ENCODE assay signal across 8 mouse cellular contexts in the genomic region with DNA sequence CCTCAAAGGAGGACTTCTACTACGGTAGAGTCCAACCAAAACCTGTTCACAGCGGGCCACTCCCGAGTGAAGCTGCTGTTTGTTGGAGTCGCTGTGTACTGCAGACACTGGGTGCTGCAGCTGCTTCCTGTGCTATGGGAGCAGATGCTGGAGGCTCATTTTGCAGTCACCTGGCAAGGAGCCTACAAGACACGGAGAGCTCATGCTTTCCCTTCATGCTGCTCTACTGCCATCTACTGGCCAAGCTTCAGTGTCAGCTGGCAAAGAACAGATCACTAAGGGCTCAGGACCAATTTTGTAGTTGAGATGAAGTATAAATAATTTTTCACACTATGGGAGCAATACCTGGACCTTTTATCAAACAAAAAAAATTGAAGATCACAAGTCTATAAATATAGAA. TPM values are rescaled to one million over a fixed set of nuclear protein-coding genes. Genes with fewer than 3 reads are reported as not detected.
DNase-seq lines count a peak whose midpoint lies in the region; ATAC-seq and TF ChIP-seq lines count a peak whose summit lies in the region.
"Not testable (repeated sequence)": the region's sequence is repeated elsewhere in the genome, so short reads cannot be mapped to it uniquely, and the experiment has no call there.

No protein-coding gene starts in this region.

- peak; percentile 82 for ATAC-seq in erythroblast, adult 5-6 weeks (replicated peaks; ENCODE audit: low FRiP score, poor library complexity, severe bottlenecking)
- ATAC-seq in heart, embryonic 11.5 days (replicated peaks; ENCODE audit: insufficient number of reproducible peaks, low FRiP score, low TSS enrichment) = 0 out of 2 replicates have a peak, but pooled peaks have one; percentile 31
- ATAC-seq in kidney, embryonic 16.5 days (ENCODE audit: low FRiP score, low TSS enrichment) = peak; percentile 76; the same call in 1 of the 2 replicates
- ATAC-seq in limb, embryonic 14.5 days (ENCODE audit: low FRiP score, low read depth) = peak; percentile 74; the same call in 1 of the 2 replicates
- peak; percentile 90 for ATAC-seq in midbrain, embryonic 16.5 days

- not testable (repeated sequence) for TF ChIP-seq POLR2A in bone marrow, adult 2 months (IDR thresholded peaks at IDR 0.05; ENCODE audit: borderline replicate concordance, control insufficient read depth, low read depth, low read length); limb, embryonic 14.5 days (IDR thresholded peaks at IDR 0.05; ENCODE audit: borderline replicate concordance, extremely low read depth, insufficient read depth, insufficient read length)

- 4% methylated on average over 5 of the region's 5 CpGs for WGBS in bone marrow, adult 2 months
- WGBS in heart, embryonic 11.5 days (ENCODE audit: insufficient replicate concordance) = 21% methylated on average over 5 of the region's 5 CpGs
- WGBS in kidney, embryonic 16.5 days = 11% methylated on average over 5 of the region's 5 CpGs
- 11% methylated on average over 5 of the region's 5 CpGs for WGBS in limb, embryonic 14.5 days
- WGBS in midbrain, embryonic 16.5 days = 14% methylated on average over 5 of the region's 5 CpGs

- not testable (repeated sequence) for H3K27ac ChIP-seq in bone marrow, adult 2 months (ENCODE audit: control insufficient read depth, insufficient read depth, low read depth, low read length, poor library complexity); heart, embryonic 11.5 days (ENCODE audit: low read depth, low read length); kidney, embryonic 16.5 days (ENCODE audit: low read length); limb, embryonic 14.5 days (replicated peaks; ENCODE audit: low read depth, low read length); midbrain, embryonic 16.5 days (ENCODE audit: low read length)

- not testable (repeated sequence) for H3K4me2 ChIP-seq in heart, embryonic 11.5 days; kidney, embryonic 16.5 days (replicated peaks; ENCODE audit: low read depth, low read length); limb, embryonic 14.5 days (replicated peaks; ENCODE audit: low read depth, low read length, severe bottlenecking)
- peak overlapping the region; percentile 47 for H3K4me2 ChIP-seq in midbrain, embryonic 16.5 days (ENCODE audit: low read length)

- H3K27me3 ChIP-seq in heart, embryonic 11.5 days (ENCODE audit: control insufficient read depth, insufficient read depth, low read length); kidney, embryonic 16.5 days (ENCODE audit: insufficient read depth, low read length); limb, embryonic 14.5 days (ENCODE audit: control insufficient read depth, insufficient read depth, low read length); midbrain, embryonic 16.5 days (ENCODE audit: control insufficient read depth, insufficient read depth, low read depth, low read length): not testable (repeated sequence)

- peak; percentile 75 for DNase-seq in 416B (ENCODE audit: low read depth)
- DNase-seq in limb, embryonic 14.5 days (ENCODE audit: low spot score) = peak; percentile 91
- peak; percentile 69 to 88 for DNase-seq in spleen, postnatal 10 days (ENCODE audit: low spot score in 2 of 2)

- not testable (repeated sequence) for H3K4me3 ChIP-seq in bone marrow, adult 2 months (replicated peaks; ENCODE audit: control insufficient read depth, low read depth, low read length); heart, embryonic 11.5 days (ENCODE audit: low read depth, low read length); kidney, embryonic 16.5 days (ENCODE audit: low read length); limb, embryonic 14.5 days (replicated peaks; ENCODE audit: low read length); midbrain, embryonic 16.5 days (ENCODE audit: low read depth, low read length)

- peak; percentile 64 for TF ChIP-seq CTCF in bone marrow, adult 2 months (IDR thresholded peaks at IDR 0.05; ENCODE audit: control insufficient read depth, insufficient read depth, low read length)

- not testable (repeated sequence) for H3K9ac ChIP-seq in heart, embryonic 11.5 days (ENCODE audit: low read depth, low read length); kidney, embryonic 16.5 days (replicated peaks; ENCODE audit: low read length); limb, embryonic 14.5 days (ENCODE audit: low read depth, low read length, severe bottlenecking); midbrain, embryonic 16.5 days (ENCODE audit: low read depth, low read length)

- H3K4me1 ChIP-seq in bone marrow, adult 2 months (ENCODE audit: control insufficient read depth, insufficient read depth, low read length); heart, embryonic 11.5 days (ENCODE audit: control insufficient read depth, insufficient read depth, low read length); kidney, embryonic 16.5 days (ENCODE audit: insufficient read depth, low read length); limb, embryonic 14.5 days (ENCODE audit: control insufficient read depth, insufficient read depth, low read length); midbrain, embryonic 16.5 days (ENCODE audit: control insufficient read depth, insufficient read depth, low read length): not testable (repeated sequence)

- H3K9me3 ChIP-seq in heart, embryonic 11.5 days (replicated peaks; ENCODE audit: control insufficient read depth, low read length); kidney, embryonic 16.5 days (ENCODE audit: low read length); limb, embryonic 14.5 days (ENCODE audit: control insufficient read depth, low read length); midbrain, embryonic 16.5 days (replicated peaks; ENCODE audit: control insufficient read depth, low read length, poor library complexity, severe bottlenecking): not testable (repeated sequence)

- not testable (repeated sequence) for H3K36me3 ChIP-seq in heart, embryonic 11.5 days (ENCODE audit: control insufficient read depth, insufficient read depth, low read length); kidney, embryonic 16.5 days (ENCODE audit: insufficient read depth, low read length); limb, embryonic 14.5 days (ENCODE audit: control insufficient read depth, insufficient read depth, low read length); midbrain, embryonic 16.5 days (ENCODE audit: control insufficient read depth, insufficient read depth, low read length)

RNA-seq across cellular contexts. Expression of gene Trim26, which starts 10.9 kb away (rescaled TPM):
- 20.9 and 39.6 TPM in 2 replicates for polyA plus RNA-seq in bone marrow, adult 2 months (2011; ENCODE audit: insufficient read depth, insufficient read length, low replicate concordance, missing spikeins)
- 88.8 and 93.2 TPM in 2 replicates for total RNA-seq in erythroblast, adult 5-6 weeks (2015; ENCODE audit: low replicate concordance)
- 63.6 and 65.4 TPM in 2 replicates for total RNA-seq in erythroblast, adult 5-6 weeks (2017; ENCODE audit: low replicate concordance)
- polyA plus RNA-seq in heart, embryonic 11.5 days (2014; fragmentation: Nextera tagmentation; extraction: Ambion mirVana) = 21.4 and 21.9 TPM in 2 replicates
- polyA plus RNA-seq in kidney, embryonic 16.5 days (2015; fragmentation: Nextera tagmentation; extraction: Ambion mirVana) = 41.7 and 45.8 TPM in 2 replicates
- polyA plus RNA-seq in limb, embryonic 14.5 days (2012; rRNA removed) = 41.0 and 43.5 TPM in 2 replicates
- polyA plus RNA-seq in limb, embryonic 14.5 days (2014; fragmentation: Nextera tagmentation; extraction: Ambion mirVana) = 33.9 and 38.1 TPM in 2 replicates
- polyA plus RNA-seq in midbrain, embryonic 16.5 days (2015; fragmentation: Nextera tagmentation; extraction: Ambion mirVana) = 44.5 and 48.0 TPM in 2 replicates

RNA-seq across cellular contexts. Expression of gene H2-M10.6, which starts 14.0 kb away (rescaled TPM):
- polyA plus RNA-seq in bone marrow, adult 2 months (2011; ENCODE audit: insufficient read depth, insufficient read length, low replicate concordance, missing spikeins) = not detected in 2 replicates
- total RNA-seq in erythroblast, adult 5-6 weeks (2015; ENCODE audit: low replicate concordance) = not detected in 2 replicates
- not detected in 2 replicates for total RNA-seq in erythroblast, adult 5-6 weeks (2017; ENCODE audit: low replicate concordance)
- not detected in 2 replicates for polyA plus RNA-seq in heart, embryonic 11.5 days (2014; fragmentation: Nextera tagmentation; extraction: Ambion mirVana)
- not detected in 2 replicates for polyA plus RNA-seq in kidney, embryonic 16.5 days (2015; fragmentation: Nextera tagmentation; extraction: Ambion mirVana)
- polyA plus RNA-seq in limb, embryonic 14.5 days (2012; rRNA removed) = not detected in 2 replicates
- polyA plus RNA-seq in limb, embryonic 14.5 days (2014; fragmentation: Nextera tagmentation; extraction: Ambion mirVana) = not detected in 2 replicates
- not detected in 2 replicates for polyA plus RNA-seq in midbrain, embryonic 16.5 days (2015; fragmentation: Nextera tagmentation; extraction: Ambion mirVana)

RNA-seq across cellular contexts. Expression of gene Trim15, which starts 41.0 kb away (rescaled TPM):
- 1.6 TPM in 1 of 2 replicates, not detected in the other for polyA plus RNA-seq in bone marrow, adult 2 months (2011; ENCODE audit: insufficient read depth, insufficient read length, low replicate concordance, missing spikeins)
- total RNA-seq in erythroblast, adult 5-6 weeks (2015; ENCODE audit: low replicate concordance) = not detected in 2 replicates
- 0.70 and 2.5 TPM in 2 replicates for total RNA-seq in erythroblast, adult 5-6 weeks (2017; ENCODE audit: low replicate concordance)
- 0.31 and 0.39 TPM in 2 replicates for polyA plus RNA-seq in heart, embryonic 11.5 days (2014; fragmentation: Nextera tagmentation; extraction: Ambion mirVana)
- polyA plus RNA-seq in kidney, embryonic 16.5 days (2015; fragmentation: Nextera tagmentation; extraction: Ambion mirVana) = 0.22 and 0.27 TPM in 2 replicates
- not detected in 2 replicates for polyA plus RNA-seq in limb, embryonic 14.5 days (2012; rRNA removed)
- polyA plus RNA-seq in limb, embryonic 14.5 days (2014; fragmentation: Nextera tagmentation; extraction: Ambion mirVana) = 0.18 and 0.21 TPM in 2 replicates
- 0.53 and 0.89 TPM in 2 replicates for polyA plus RNA-seq in midbrain, embryonic 16.5 days (2015; fragmentation: Nextera tagmentation; extraction: Ambion mirVana)

RNA-seq across cellular contexts. Expression of gene Trim10, which starts 43.4 kb away (rescaled TPM):
- 108 and 159 TPM in 2 replicates for polyA plus RNA-seq in bone marrow, adult 2 months (2011; ENCODE audit: insufficient read depth, insufficient read length, low replicate concordance, missing spikeins)
- total RNA-seq in erythroblast, adult 5-6 weeks (2015; ENCODE audit: low replicate concordance) = 592 TPM in 2 replicates
- 1,227 and 1,601 TPM in 2 replicates for total RNA-seq in erythroblast, adult 5-6 weeks (2017; ENCODE audit: low replicate concordance)
- polyA plus RNA-seq in heart, embryonic 11.5 days (2014; fragmentation: Nextera tagmentation; extraction: Ambion mirVana) = 28.7 and 32.3 TPM in 2 replicates
- 2.1 and 2.4 TPM in 2 replicates for polyA plus RNA-seq in kidney, embryonic 16.5 days (2015; fragmentation: Nextera tagmentation; extraction: Ambion mirVana)
- polyA plus RNA-seq in limb, embryonic 14.5 days (2012; rRNA removed) = 0.67 and 0.91 TPM in 2 replicates
- 2.7 and 3.1 TPM in 2 replicates for polyA plus RNA-seq in limb, embryonic 14.5 days (2014; fragmentation: Nextera tagmentation; extraction: Ambion mirVana)
- 0.70 and 1.0 TPM in 2 replicates for polyA plus RNA-seq in midbrain, embryonic 16.5 days (2015; fragmentation: Nextera tagmentation; extraction: Ambion mirVana)

RNA-seq across cellular contexts. Expression of gene H2-M10.5, which starts 53.3 kb away (rescaled TPM):
- polyA plus RNA-seq in bone marrow, adult 2 months (2011; ENCODE audit: insufficient read depth, insufficient read length, low replicate concordance, missing spikeins) = not detected in 2 replicates
- total RNA-seq in erythroblast, adult 5-6 weeks (2015; ENCODE audit: low replicate concordance) = not detected in 2 replicates
- not detected in 2 replicates for total RNA-seq in erythroblast, adult 5-6 weeks (2017; ENCODE audit: low replicate concordance)
- not detected in 2 replicates for polyA plus RNA-seq in heart, embryonic 11.5 days (2014; fragmentation: Nextera tagmentation; extraction: Ambion mirVana)
- polyA plus RNA-seq in kidney, embryonic 16.5 days (2015; fragmentation: Nextera tagmentation; extraction: Ambion mirVana) = not detected in 2 replicates
- not detected in 2 replicates for polyA plus RNA-seq in limb, embryonic 14.5 days (2012; rRNA removed)
- polyA plus RNA-seq in limb, embryonic 14.5 days (2014; fragmentation: Nextera tagmentation; extraction: Ambion mirVana) = not detected in 2 replicates
- polyA plus RNA-seq in midbrain, embryonic 16.5 days (2015; fragmentation: Nextera tagmentation; extraction: Ambion mirVana) = not detected in 2 replicates

Comparison
In these comparisons a context has a peak if more than half of its experiments do, and no peak if none do; other contexts are left out.
1. ATAC-seq: peak in every context shown above with its lines; median percentile 90 in midbrain, embryonic 16.5 days; 82 in erythroblast, adult 5-6 weeks; 76 in kidney, embryonic 16.5 days; 74 in limb, embryonic 14.5 days; 31 in heart, embryonic 11.5 days.